Mouse (Mus musculus) heart, embryonic 15.5 days (tissue): ENCODE results near the gene Patz1. TPM values are rescaled to one million over a fixed set of nuclear protein-coding genes. Genes with fewer than 3 reads are reported as not detected.

ENCODE experiments used
- ATAC-seq: fragments of 200-750 bp; cut with Nextera tagmentation; replicated peaks from 2 replicates; pipeline ENCODE4 v1.8.0; 2017; ENCODE audit warnings: low read depth, moderate TSS enrichment; ENCODE audit not compliant: insufficient number of reproducible peaks, insufficient read depth, low FRiP score
- H3K27ac ChIP-seq: fragments of 300-500 bp; sonication (generic); 2 replicates; pipeline ENCODE4 v1.5.1; 2015; ENCODE audit warnings: mild to moderate bottlenecking, inconsistent platforms
- H3K27me3 ChIP-seq: fragments of 300-500 bp; sonication (generic); 2 replicates; pipeline ENCODE4 v1.6.1; 2015; ENCODE audit warnings: inconsistent platforms
- H3K36me3 ChIP-seq: fragments of 300-500 bp; sonication (generic); 2 replicates; pipeline ENCODE4 v1.6.1; 2015; ENCODE audit warnings: mild to moderate bottlenecking, inconsistent platforms
- H3K4me1 ChIP-seq: fragments of 300-500 bp; sonication (generic); replicated peaks from 2 replicates; pipeline ENCODE4 v1.6.1; 2015; ENCODE audit warnings: inconsistent platforms
- H3K4me2 ChIP-seq: fragments of 300-500 bp; sonication (generic); 2 replicates; pipeline ENCODE4 v1.6.1; 2015; ENCODE audit warnings: inconsistent platforms, mild to moderate bottlenecking, moderate library complexity
- H3K4me3 ChIP-seq: fragments of 300-500 bp; sonication (generic); 2 replicates; pipeline ENCODE4 v1.5.1; 2015; ENCODE audit warnings: mild to moderate bottlenecking, inconsistent platforms
- H3K9ac ChIP-seq: fragments of 300-500 bp; sonication (generic); 2 replicates; pipeline ENCODE4 v1.6.1; 2015; ENCODE audit warnings: mild to moderate bottlenecking, inconsistent platforms
- H3K9me3 ChIP-seq: fragments of 300-500 bp; sonication (generic); replicated peaks from 2 replicates; pipeline ENCODE4 v1.6.1; 2016; ENCODE audit warnings: inconsistent platforms
- WGBS: fragments of 180-500 bp; shearing (Covaris S2); methylation state at CpG from one replicate; pipeline ENCODE4 v1.1.7; 2015; ENCODE audit warnings: mixed read lengths; 5-methylcytosine and 5-hydroxymethylcytosine counted together
- polyA plus RNA-seq: library from polyadenylated mRNA; unstranded; fragments of >200 nt; fragmentation: Nextera tagmentation; extraction: Ambion mirVana; gene quantifications from 2 replicates; pipeline ENCODE4 v1.2.1, GENCODE M21; 2015

Gene Patz1
- polyA plus RNA-seq, 1 experiment from 2014 or later: 20.0 TPM

- WGBS: 4% methylated on average over 8 of the region's 8 CpGs
- peak overlapping the region; percentile 85 for H3K4me2 ChIP-seq
These were observed 4.1 kb downstream of the Patz1 start for GRCm38 (mm10) chr11:3292711-3293249.

DNA sequence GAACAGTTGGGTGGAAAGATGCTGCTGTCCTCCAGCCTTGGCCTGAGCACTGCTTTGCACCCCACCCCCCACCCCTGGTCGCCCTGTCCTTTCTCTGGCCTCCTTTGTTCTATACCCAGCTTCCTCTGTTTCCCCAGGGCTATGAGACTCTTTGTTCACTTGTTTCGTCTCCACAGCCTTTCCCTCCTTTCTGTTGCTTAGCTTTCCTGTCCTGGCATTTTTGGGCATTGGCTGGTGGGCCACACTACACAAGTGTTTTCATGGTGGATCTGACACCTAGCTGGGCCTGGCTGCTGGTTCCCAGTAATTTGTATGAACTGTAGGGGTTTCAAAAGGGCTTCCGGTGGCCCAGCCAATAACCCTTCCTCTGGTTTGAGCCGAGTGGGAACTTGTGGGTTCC, 4.7 kb downstream of the Patz1 start:
- Histone ChIP-seq H3K36me3 (peaks cover 31% of the 10 kb centered on the region), H3K9ac (peak overlapping the region; percentile 99), H3K4me3 (peak overlapping the region; percentile 77), H3K9me3 (no peaks in the 10 kb centered on the region), H3K4me1 (peaks cover 53% of the 10 kb centered on the region), H3K27me3 (no peaks in the 10 kb centered on the region), H3K27ac (peak overlapping the region; percentile 99; the same call in 1 of the 2 replicates), H3K4me2 (peak overlapping the region; percentile 85)
- ATAC-seq: no peak
- WGBS: 53% methylated on average over 4 of the region's 4 CpGs

More at GRCm38 (mm10) chr11:3292711-3293249, 4.1 kb downstream of the Patz1 start:
- peak overlapping the region; percentile 99 for H3K9ac ChIP-seq
- H3K27ac ChIP-seq: peak overlapping the region; percentile 99
- H3K9me3 ChIP-seq: no peaks in the 10 kb centered on the region
- peaks cover 31% of the 10 kb centered on the region for H3K36me3 ChIP-seq
- H3K4me1 ChIP-seq: peaks cover 57% of the 10 kb centered on the region
- no peak for ATAC-seq
- H3K4me3 ChIP-seq: peak overlapping the region; percentile 77
- H3K27me3 ChIP-seq: no peaks in the 10 kb centered on the region

DNA sequence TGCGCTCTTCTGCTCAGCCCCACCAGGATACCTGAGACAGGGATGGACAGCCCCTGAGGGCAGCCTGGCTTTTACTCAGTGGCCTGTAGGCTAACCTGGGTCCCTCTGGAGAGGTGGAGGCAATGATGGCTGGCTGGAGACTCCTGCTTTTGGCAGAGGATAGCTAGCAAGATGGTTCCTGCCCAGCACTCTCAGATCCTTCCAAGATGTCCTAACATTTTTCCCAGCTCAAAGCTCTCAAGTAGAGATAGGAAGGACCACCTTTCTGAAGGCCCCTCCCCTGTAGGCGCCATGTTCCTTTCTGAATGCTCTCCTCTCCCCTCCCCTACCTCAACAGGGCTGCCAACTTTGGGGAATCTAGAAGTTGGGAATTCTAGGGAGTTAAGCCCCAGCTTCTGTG, 6.0 kb downstream of the Patz1 start:
- no peak for ATAC-seq
- Histone ChIP-seq H3K9me3 (no peaks in the 10 kb centered on the region), H3K9ac (no peak overlapping the region), H3K4me3 (0 out of 2 replicates have a peak overlapping the region, but pooled peaks have one; percentile 77), H3K4me2 (no peak overlapping the region), H3K27me3 (no peaks in the 10 kb centered on the region), H3K4me1 (peaks cover 50% of the 10 kb centered on the region), H3K27ac (no peak overlapping the region), H3K36me3 (peaks cover 44% of the 10 kb centered on the region)
- WGBS: 95% methylated on average over 2 of the region's 2 CpGs

GRCm38 (mm10) chr11:3296056-3296455, 7.4 kb downstream of the Patz1 start:
- H3K9me3 ChIP-seq: no peaks in the 10 kb centered on the region
- no peaks in the 10 kb centered on the region for H3K27me3 ChIP-seq
- WGBS: 65% methylated on average over 5 of the region's 5 CpGs
- no peak overlapping the region for H3K9ac ChIP-seq
- H3K4me3 ChIP-seq: no peak overlapping the region
- peaks cover 58% of the 10 kb centered on the region for H3K36me3 ChIP-seq
- no peak for ATAC-seq
- H3K27ac ChIP-seq: no peak overlapping the region
- H3K4me1 ChIP-seq: peaks cover 48% of the 10 kb centered on the region
- no peak overlapping the region for H3K4me2 ChIP-seq

DNA sequence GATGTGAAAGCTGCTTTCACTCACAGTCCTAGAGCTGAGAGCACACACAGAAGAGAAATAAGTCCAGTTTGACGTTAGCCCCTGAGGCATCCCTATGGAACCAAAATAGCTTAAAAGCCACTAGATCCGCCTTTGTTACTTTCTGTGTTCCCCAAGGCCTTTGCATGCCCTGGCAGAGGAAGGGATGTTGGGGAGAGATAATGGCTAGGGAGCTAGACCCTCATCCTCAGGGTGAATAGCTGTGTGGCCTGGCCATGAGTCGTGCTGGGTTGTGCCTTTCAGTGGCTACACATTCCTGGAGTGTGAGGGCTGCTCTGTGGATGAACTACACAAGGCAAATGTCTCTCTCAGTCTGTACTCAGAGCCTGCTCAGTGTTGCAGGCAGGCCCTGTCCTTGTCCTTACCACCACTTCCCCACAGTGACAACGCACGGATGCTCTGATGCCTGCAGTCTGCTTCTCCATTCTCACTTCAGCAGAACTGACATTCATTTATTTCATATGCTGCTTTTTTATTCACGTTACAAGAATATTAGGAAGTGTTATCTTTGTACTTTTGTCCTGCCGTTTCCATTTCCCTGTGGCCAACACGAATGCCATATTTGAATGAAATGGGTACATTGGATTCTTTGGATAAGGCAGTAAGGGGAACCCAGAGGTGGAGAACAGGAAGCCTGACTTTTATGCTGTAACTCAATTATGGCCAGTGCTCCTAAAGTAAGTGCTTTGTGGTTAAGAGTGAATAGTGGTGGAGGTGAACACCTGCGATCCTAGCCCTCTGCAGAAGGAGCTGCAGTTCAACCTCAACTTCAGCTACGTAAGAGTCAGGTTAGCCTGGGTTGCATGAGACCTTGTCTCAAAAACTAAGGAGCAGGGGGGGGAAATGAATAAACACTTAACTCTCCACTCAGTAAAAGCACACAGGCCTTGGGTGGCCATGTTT, 9.5 kb downstream of the Patz1 start:
- H3K4me2 ChIP-seq: no peak overlapping the region
- no peaks in the 10 kb centered on the region for H3K9me3 ChIP-seq
- no peak overlapping the region for H3K9ac ChIP-seq
- no peak overlapping the region for H3K4me3 ChIP-seq
- H3K4me1 ChIP-seq: peaks cover 41% of the 10 kb centered on the region
- WGBS: 78% methylated on average over 10 of the region's 10 CpGs
- no peak overlapping the region for H3K27ac ChIP-seq
- ATAC-seq: no peak
- no peaks in the 10 kb centered on the region for H3K27me3 ChIP-seq
- peaks cover 68% of the 10 kb centered on the region for H3K36me3 ChIP-seq

DNA sequence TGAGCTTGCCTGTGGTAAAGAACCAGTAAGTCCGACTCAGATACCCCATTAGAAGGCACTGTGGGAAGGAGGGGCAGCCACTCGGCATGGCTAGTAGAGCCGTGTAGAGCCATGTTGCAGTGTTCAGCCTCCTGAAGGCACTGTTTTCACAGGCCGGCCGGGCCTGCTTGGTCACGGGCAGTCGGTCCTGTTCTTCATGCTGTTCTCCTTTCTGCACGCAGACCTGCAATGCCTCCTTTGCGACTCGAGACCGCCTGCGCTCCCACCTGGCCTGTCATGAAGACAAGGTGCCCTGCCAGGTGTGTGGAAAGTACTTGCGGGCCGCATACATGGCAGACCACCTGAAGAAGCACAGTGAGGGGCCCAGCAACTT, 10.1 kb downstream of the Patz1 start:
- Histone ChIP-seq H3K27ac (no peak overlapping the region), H3K4me3 (no peak overlapping the region), H3K27me3 (no peaks in the 10 kb centered on the region), H3K4me1 (peaks cover 34% of the 10 kb centered on the region), H3K4me2 (no peak overlapping the region), H3K36me3 (peaks cover 65% of the 10 kb centered on the region), H3K9me3 (no peaks in the 10 kb centered on the region), H3K9ac (no peak overlapping the region)
- no peak for ATAC-seq
- 85% methylated on average over 14 of the region's 14 CpGs for WGBS

DNA sequence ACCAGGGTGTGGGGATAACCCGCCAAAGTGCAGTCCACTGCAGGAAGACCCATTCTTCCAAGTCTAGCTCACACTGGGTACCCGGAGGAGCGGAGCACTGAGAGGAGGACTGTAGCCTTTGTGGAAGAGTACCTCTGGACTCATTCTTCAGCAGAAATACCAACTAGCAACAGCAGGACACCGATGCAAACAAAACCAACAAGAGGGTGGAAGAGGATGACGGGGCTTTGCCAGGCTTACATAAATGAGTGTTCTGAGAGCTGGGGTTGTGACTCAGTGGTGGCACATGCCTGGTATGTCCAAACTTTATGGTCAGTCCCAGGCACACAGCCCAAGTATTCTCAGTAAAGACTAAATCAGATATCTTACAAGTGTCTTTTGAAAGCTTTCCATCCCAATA, 12.4 kb downstream of the Patz1 start:
- H3K9ac ChIP-seq: no peak overlapping the region
- 90% methylated on average over 5 of the region's 5 CpGs for WGBS
- no peak for ATAC-seq
- no peak overlapping the region for H3K27ac ChIP-seq
- no peak overlapping the region for H3K4me3 ChIP-seq
- H3K27me3 ChIP-seq: no peaks in the 10 kb centered on the region
- no peaks in the 10 kb centered on the region for H3K9me3 ChIP-seq
- H3K36me3 ChIP-seq: peaks cover 59% of the 10 kb centered on the region
- peaks cover 15% of the 10 kb centered on the region for H3K4me1 ChIP-seq
- no peak overlapping the region for H3K4me2 ChIP-seq

GRCm38 (mm10) chr11:3302385-3302784, 13.7 kb downstream of the Patz1 start:
- H3K27me3 ChIP-seq: no peaks in the 10 kb centered on the region
- peaks cover 14% of the 10 kb centered on the region for H3K4me1 ChIP-seq
- WGBS: 46% methylated on average over 4 of the region's 4 CpGs
- H3K36me3 ChIP-seq: peaks cover 68% of the 10 kb centered on the region
- no peak overlapping the region for H3K4me2 ChIP-seq
- no peak for ATAC-seq
- H3K27ac ChIP-seq: peak overlapping the region; percentile 57
- H3K9ac ChIP-seq: no peak overlapping the region
- no peaks in the 10 kb centered on the region for H3K9me3 ChIP-seq
- H3K4me3 ChIP-seq: no peak overlapping the region

DNA sequence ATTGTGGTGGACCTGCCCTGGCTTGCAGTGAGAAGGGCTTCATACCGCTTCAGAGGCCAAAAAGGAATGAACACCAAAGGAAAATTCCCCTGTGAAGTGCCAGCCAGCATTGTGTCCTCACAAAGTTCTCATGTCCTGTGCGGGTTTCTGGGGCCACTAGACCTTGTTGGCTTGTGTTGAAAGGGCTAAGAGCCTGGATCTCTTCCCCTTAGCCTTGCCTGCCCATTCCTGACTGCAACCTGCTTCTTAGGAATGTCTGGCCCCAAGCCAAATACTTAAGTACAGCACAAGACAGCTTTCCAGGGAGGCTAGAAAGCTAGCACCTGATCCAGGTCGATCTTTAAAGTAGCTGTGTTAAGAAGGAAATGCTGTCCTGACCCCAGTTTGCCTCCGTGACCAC, 14.1 kb downstream of the Patz1 start:
- peak overlapping the region; percentile 57 for H3K27ac ChIP-seq
- H3K27me3 ChIP-seq: no peaks in the 10 kb centered on the region
- WGBS: 45% methylated on average over 4 of the region's 4 CpGs
- no peak for ATAC-seq
- H3K36me3 ChIP-seq: peaks cover 72% of the 10 kb centered on the region
- H3K9ac ChIP-seq: no peak overlapping the region
- no peak overlapping the region for H3K4me3 ChIP-seq
- H3K4me2 ChIP-seq: no peak overlapping the region
- H3K4me1 ChIP-seq: peaks cover 14% of the 10 kb centered on the region
- H3K9me3 ChIP-seq: no peaks in the 10 kb centered on the region

GRCm38 (mm10) chr11:3305821-3306220, 17.1 kb downstream of the Patz1 start:
- H3K4me3 ChIP-seq: no peak overlapping the region
- no peak overlapping the region for H3K9ac ChIP-seq
- peaks cover 18% of the 10 kb centered on the region for H3K4me1 ChIP-seq
- no peaks in the 10 kb centered on the region for H3K27me3 ChIP-seq
- H3K9me3 ChIP-seq: no peaks in the 10 kb centered on the region
- 87% methylated on average over 4 of the region's 4 CpGs for WGBS
- H3K36me3 ChIP-seq: peaks cover 76% of the 10 kb centered on the region
- H3K4me2 ChIP-seq: no peak overlapping the region
- H3K27ac ChIP-seq: no peak overlapping the region
- no peak for ATAC-seq

DNA sequence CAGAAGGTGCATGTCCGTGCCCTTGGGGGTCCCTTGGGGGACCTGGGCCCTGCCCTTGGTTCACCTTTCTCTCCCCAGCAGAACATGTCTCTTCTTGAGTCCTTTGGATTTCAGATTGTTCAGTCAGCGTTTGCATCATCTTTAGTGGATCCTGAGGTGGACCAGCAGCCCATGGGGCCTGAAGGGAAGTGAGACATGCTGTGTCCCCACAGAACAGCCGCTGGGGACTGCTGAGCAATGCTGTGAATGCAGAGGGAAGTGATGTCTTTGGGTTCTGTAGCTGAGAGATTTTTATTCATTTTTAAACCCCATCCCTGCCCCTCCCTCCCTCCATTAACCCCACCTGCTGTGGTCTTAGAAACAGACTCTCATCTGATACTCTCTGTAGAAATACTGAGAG, 19.2 kb downstream of the Patz1 start:
- peaks cover 68% of the 10 kb centered on the region for H3K36me3 ChIP-seq
- no peak for ATAC-seq

More for the DNA sequence above, 19.2 kb downstream of the Patz1 start:
- Histone ChIP-seq H3K4me1 (peaks cover 11% of the 10 kb centered on the region), H3K9ac (no peak overlapping the region), H3K4me3 (no peak overlapping the region), H3K27me3 (no peaks in the 10 kb centered on the region), H3K4me2 (no peak overlapping the region), H3K27ac (no peak overlapping the region), H3K9me3 (no peaks in the 10 kb centered on the region)
- WGBS: 93% methylated on average over 3 of the region's 3 CpGs
